Comparison of ENCODE assay signal across 20 mouse cellular contexts in the genomic region with DNA sequence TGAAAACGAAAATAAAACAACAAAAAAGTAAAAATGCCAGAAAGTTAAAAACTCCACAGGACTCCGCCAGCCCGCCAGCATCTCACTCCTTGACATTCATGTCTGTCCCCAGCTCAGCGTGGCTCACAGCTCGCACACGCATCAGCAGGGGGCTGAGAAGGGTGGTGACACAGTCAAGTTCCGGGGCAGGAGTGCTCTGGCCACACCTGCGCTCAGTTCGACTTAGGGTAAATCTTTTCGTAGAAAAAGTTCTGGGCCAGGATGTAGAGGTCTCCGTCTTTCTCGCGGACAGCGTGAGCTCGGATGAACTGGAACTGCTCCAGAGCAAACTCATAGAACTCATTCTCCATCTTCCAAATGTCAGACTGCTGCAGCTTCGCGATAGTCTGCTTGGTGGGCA.
"Had no signal": no experiment of that assay in that cellular context is flagged by ENCODE, and none has a peak within 500 bp of the region (broad histone marks: within the 10 kb centered on the region; RNA-seq: fewer than 3 reads in every experiment).

No protein-coding gene starts in this region.

- H3K27ac ChIP-seq: lung, embryonic 15.5 days; midbrain, embryonic 10.5 days; midbrain, embryonic 12.5 days; neural tube, embryonic 13.5 days; neural tube, embryonic 15.5 days had no signal

- ATAC-seq: liver, postnatal 0 days; lung, postnatal 0 days; midbrain, embryonic 16.5 days had no signal

- H3K4me3 ChIP-seq: lung, embryonic 15.5 days; midbrain, embryonic 10.5 days; midbrain, embryonic 12.5 days; myocyte; neural tube, embryonic 13.5 days; neural tube, embryonic 15.5 days had no signal

- H3K9me3 ChIP-seq: lung, embryonic 15.5 days; midbrain, embryonic 10.5 days; midbrain, embryonic 12.5 days; neural tube, embryonic 13.5 days; neural tube, embryonic 15.5 days had no signal

- DNase-seq: liver, postnatal 0 days; lung, adult 2 months; lung, postnatal 14 days; lung, postnatal 4 days; midbrain, embryonic 14.5 days; retina, postnatal 1 day; right cerebral cortex, adult 18-20 months; right cerebral cortex, postnatal 25 days; right cerebral cortex, postnatal 4 days; thymus, adult 18-20 months; thymus, postnatal 14 days; thymus, postnatal 36 days had no signal

- H3K4me1 ChIP-seq: lung, embryonic 15.5 days; midbrain, embryonic 12.5 days; neural tube, embryonic 13.5 days; neural tube, embryonic 15.5 days had no signal

- H3K9ac ChIP-seq: liver, postnatal 0 days; lung, embryonic 15.5 days; midbrain, embryonic 12.5 days; neural tube, embryonic 13.5 days; neural tube, embryonic 15.5 days had no signal
